Mouse (Mus musculus): ENCODE data around the gene Ubac2. TPM values are rescaled to one million over a fixed set of nuclear protein-coding genes. Genes with fewer than 3 reads are reported as not detected.

Gene Ubac2
- total and polyA plus RNA-seq, 3 experiments: 32.8 to 40.1 (median 35.5) TPM

DNA sequence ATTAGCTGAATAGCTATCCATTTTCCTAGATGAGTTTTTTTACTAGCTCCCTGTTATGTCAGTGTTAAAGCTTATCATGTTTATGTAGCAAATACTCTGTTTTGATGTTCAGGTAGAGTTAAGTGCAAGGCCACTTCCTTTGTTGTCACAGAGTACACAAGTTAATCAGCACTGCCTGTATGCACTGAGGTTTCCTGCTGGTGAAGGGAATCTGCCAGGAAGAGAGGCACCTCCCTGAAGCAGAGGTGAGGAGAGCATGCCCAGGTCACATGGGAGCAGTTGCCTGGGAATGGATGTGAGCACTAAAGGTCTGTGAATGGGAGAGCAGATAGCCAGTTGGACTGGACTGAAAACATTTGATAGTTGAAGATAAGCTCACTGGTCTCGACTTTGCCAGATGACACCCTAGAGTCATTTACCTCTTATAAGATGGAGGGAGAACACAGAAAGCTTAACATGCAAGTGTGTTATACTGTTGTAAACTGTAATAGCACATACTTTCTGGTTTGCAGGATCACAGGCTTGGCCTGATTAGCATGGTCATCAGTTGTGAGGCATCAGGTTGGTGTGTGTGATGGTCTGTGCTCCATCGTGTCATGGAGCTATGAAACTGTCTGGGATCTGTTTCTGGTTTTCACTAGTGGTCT lies 73.1 kb downstream of the Ubac2 start:
- no peak for DNase-seq (ENCODE audit: extremely low read depth)
- Histone ChIP-seq H3K9ac (ENCODE audit: insufficient read depth, low read depth) (no peak overlapping the region), H3K27ac (ENCODE audit: insufficient read depth, low read depth) (no peak overlapping the region), H3K4me3 (replicated peaks in 1 of 3; ENCODE audit: low read depth in 2 of 3, low read length in 2 of 3, poor library complexity in 1 of 3) (no peak overlapping the region), H3K4me1 (ENCODE audit: control insufficient read depth in 1 of 2, insufficient read depth in 2 of 2) (peaks cover 13 to 73% of the 10 kb centered on the region in 2 experiments), H3K36me3 (replicated peaks in 1 of 2; ENCODE audit: control insufficient read depth in 1 of 2, insufficient read depth in 1 of 2, low read length in 1 of 2) (peaks cover 11 to 65% of the 10 kb centered on the region in 2 experiments), H3K4me2 (ENCODE audit: insufficient read depth, low read depth, poor library complexity, severe bottlenecking) (no peak overlapping the region), H3K79me2 (replicated peaks; ENCODE audit: control insufficient read depth, extremely low read depth, insufficient read depth, poor library complexity, severe bottlenecking) (no peaks in the 10 kb centered on the region), H3K9me3 (replicated peaks; ENCODE audit: low read length) (no peaks in the 10 kb centered on the region), H3K27me3 (replicated peaks) (no peaks in the 10 kb centered on the region)
- in situ Hi-C loops (cut with MboI; ENCODE audit: low pct_ligation_motif_present, low pct_unique_long_range_greater_than_20kb, low sequenced_read_pairs) (no loop called here), dilution Hi-C loops (cut with MboI; ENCODE audit: extremely low pct_ligation_motif_present, extremely low pct_unique_long_range_greater_than_20kb, low sequenced_read_pairs) (no loop called here)
- TF ChIP-seq BHLHE40 (IDR thresholded peaks at IDR 0.05; ENCODE audit: low read depth, low read length) (no peak), ZC3H11A (IDR thresholded peaks at IDR 0.05; ENCODE audit: low read depth, low read length) (no peak), RAD21 (IDR thresholded peaks at IDR 0.05; ENCODE audit: low read depth, low read length) (no peak), MAZ (IDR thresholded peaks at IDR 0.05; ENCODE audit: low read depth, low read length) (no peak), ZNF384 (IDR thresholded peaks at IDR 0.05; ENCODE audit: low read depth, low read length) (no peak), ZMIZ1 (IDR thresholded peaks at IDR 0.05; ENCODE audit: low read depth, low read length) (no peak), TBP (conservative IDR thresholded peaks at IDR 0.05; ENCODE audit: low read depth, low read length) (no peak), MEF2A (IDR thresholded peaks at IDR 0.05; ENCODE audit: borderline replicate concordance, low read depth, low read length) (no peak)

GRCm38 (mm10) chr14:121952046-121952400 lies 73.6 kb downstream of the Ubac2 start:
- Histone ChIP-seq H3K4me3 (replicated peaks in 1 of 3; ENCODE audit: low read depth in 2 of 3, low read length in 2 of 3, poor library complexity in 1 of 3) (no peak overlapping the region), H3K4me1 (ENCODE audit: control insufficient read depth in 1 of 2, insufficient read depth in 2 of 2) (peaks cover 13 to 73% of the 10 kb centered on the region in 2 experiments), H3K27me3 (replicated peaks) (no peaks in the 10 kb centered on the region), H3K36me3 (replicated peaks in 1 of 2; ENCODE audit: control insufficient read depth in 1 of 2, insufficient read depth in 1 of 2, low read length in 1 of 2) (peaks cover 11 to 68% of the 10 kb centered on the region in 2 experiments), H3K9ac (ENCODE audit: insufficient read depth, low read depth) (no peak overlapping the region), H3K4me2 (ENCODE audit: insufficient read depth, low read depth, poor library complexity, severe bottlenecking) (no peak overlapping the region), H3K27ac (ENCODE audit: insufficient read depth, low read depth) (no peak overlapping the region), H3K9me3 (replicated peaks; ENCODE audit: low read length) (no peaks in the 10 kb centered on the region), H3K79me2 (replicated peaks; ENCODE audit: control insufficient read depth, extremely low read depth, insufficient read depth, poor library complexity, severe bottlenecking) (no peaks in the 10 kb centered on the region)
- dilution Hi-C loops (cut with MboI; ENCODE audit: extremely low pct_ligation_motif_present, extremely low pct_unique_long_range_greater_than_20kb, low sequenced_read_pairs): no loop called here
- in situ Hi-C loops (cut with MboI; ENCODE audit: low pct_ligation_motif_present, low pct_unique_long_range_greater_than_20kb, low sequenced_read_pairs): no loop called here
- TF ChIP-seq SMC3 (IDR thresholded peaks at IDR 0.05; ENCODE audit: low read depth, low read length): no peak
- TF ChIP-seq MYC (IDR thresholded peaks at IDR 0.05; ENCODE audit: low read depth, low read length): no peak
- no peak for TF ChIP-seq PAX5 (IDR thresholded peaks at IDR 0.05; ENCODE audit: low read length)
- TF ChIP-seq JUN (IDR thresholded peaks at IDR 0.05; ENCODE audit: insufficient read depth, low read depth, low read length): no peak
- no peak for TF ChIP-seq ZKSCAN1 (IDR thresholded peaks at IDR 0.05; ENCODE audit: borderline replicate concordance, low read depth, low read length)
- no peak for TF ChIP-seq NELFE (IDR thresholded peaks at IDR 0.05; ENCODE audit: low read depth, low read length)
- TF ChIP-seq EP300 (IDR thresholded peaks at IDR 0.05; ENCODE audit: low read length): no peak
- TF ChIP-seq CHD2 (IDR thresholded peaks at IDR 0.05; ENCODE audit: low read length): no peak
- TF ChIP-seq MAX (IDR thresholded peaks at IDR 0.05; ENCODE audit: low read length): no peak
- TF ChIP-seq ELF1 (IDR thresholded peaks at IDR 0.05; ENCODE audit: low read depth, low read length): no peak
- TF ChIP-seq POLR2A (IDR thresholded peaks at IDR 0.05; ENCODE audit: low read depth, low read length): no peak
- no peak for TF ChIP-seq ETS1 (conservative IDR thresholded peaks at IDR 0.05; ENCODE audit: low read depth, low read length)
- no peak for TF ChIP-seq USF1 (IDR thresholded peaks at IDR 0.05; ENCODE audit: low read depth, low read length)
- no peak for DNase-seq (ENCODE audit: extremely low read depth)

All from CH12.LX (cell line).